Mouse (Mus musculus) liver, postnatal 0 days (tissue): ENCODE measurements around the gene Fam169b. TPM values are rescaled to one million over a fixed set of nuclear protein-coding genes. Genes with fewer than 3 reads are reported as not detected.
"Not testable (repeated sequence)": the region's sequence is repeated elsewhere in the genome, so short reads cannot be mapped to it uniquely, and the experiment has no call there.

ENCODE experiments used
- ATAC-seq: fragments of 200-750 bp; cut with Nextera tagmentation; 2 replicates; pipeline ENCODE4 v1.8.0; 2017; ENCODE audit warnings: mild to moderate bottlenecking, moderate library complexity
- DNase-seq: peaks from one replicate; pipeline ENCODE4 v3.0.0-alpha.2; 2016
- H3K27ac ChIP-seq: fragments of 300-500 bp; sonication (generic); 2 replicates; pipeline ENCODE4 v1.5.1; 2014; ENCODE audit warnings: antibody characterized with exemption, moderate library complexity, mild to moderate bottlenecking, low read depth
- H3K27me3 ChIP-seq: fragments of 300-500 bp; sonication (generic); 2 replicates; pipeline ENCODE4 v1.6.1; 2014; ENCODE audit warnings: low read length, control low read depth, mixed read lengths; ENCODE audit not compliant: insufficient read depth
- H3K36me3 ChIP-seq: fragments of 300-500 bp; sonication (generic); replicated peaks from 2 replicates; pipeline ENCODE4 v1.6.1; 2014; ENCODE audit warnings: mild to moderate bottlenecking, control low read depth, low read length, moderate library complexity, mixed read lengths; ENCODE audit not compliant: insufficient read depth
- H3K4me1 ChIP-seq: fragments of 300-500 bp; sonication (generic); 2 replicates; pipeline ENCODE4 v1.6.1; 2014; ENCODE audit warnings: antibody characterized with exemption, mild to moderate bottlenecking, control low read depth; ENCODE audit not compliant: insufficient read depth
- H3K4me2 ChIP-seq: fragments of 300-500 bp; sonication (generic); 2 replicates; pipeline ENCODE4 v1.6.1; 2014; ENCODE audit warnings: low read depth, mild to moderate bottlenecking, low read length, moderate library complexity, mixed read lengths
- H3K4me3 ChIP-seq: fragments of 300-500 bp; sonication (generic); 2 replicates; pipeline ENCODE4 v1.5.1; 2014; ENCODE audit warnings: low read depth, low read length
- H3K9ac ChIP-seq: fragments of 300-500 bp; sonication (generic); replicated peaks from 2 replicates; pipeline ENCODE4 v1.6.1; 2014; ENCODE audit warnings: mild to moderate bottlenecking, moderate library complexity
- H3K9me3 ChIP-seq: fragments of 300-500 bp; sonication (generic); 2 replicates; pipeline ENCODE4 v1.6.1; 2016; ENCODE audit warnings: mild to moderate bottlenecking, control low read depth, low read length, mixed read lengths
- CTCF ChIP-seq: sonication (generic); IDR thresholded peaks from 2 replicates; pipeline ENCODE4 v1.5.1; 2016; ENCODE audit warnings: antibody characterized with exemption, low read depth
- EP300 ChIP-seq: IDR thresholded peaks from 2 replicates; pipeline ENCODE4 v1.6.1; 2016; ENCODE audit warnings: antibody characterized with exemption, low read depth, mild to moderate bottlenecking
- WGBS: fragments of 180-500 bp; shearing (Covaris S2); extraction: QIAGEN DNeasy Blood & Tissue Kit; methylation state at CpG from one replicate; pipeline ENCODE4 v1.1.7; 2014; ENCODE audit not compliant: insufficient replicate concordance; 5-methylcytosine and 5-hydroxymethylcytosine counted together
- polyA plus RNA-seq: library from polyadenylated mRNA; unstranded; fragments of >200 nt; fragmentation: Nextera tagmentation; extraction: Ambion mirVana; gene quantifications from 2 replicates; pipeline ENCODE4 v1.2.1, GENCODE M21; 2015

Fam169b gene
- polyA plus RNA-seq, 1 experiment from 2014 or later = 4.5 TPM

- ATAC-seq = no peak
- H3K4me1 ChIP-seq = peaks cover 28% of the 10 kb centered on the region
- no peaks in the 10 kb centered on the region for H3K36me3 ChIP-seq
- H3K9ac ChIP-seq = no peak overlapping the region
- WGBS = 86% methylated on average over 19 of the region's 19 CpGs
- H3K27me3 ChIP-seq = no peaks in the 10 kb centered on the region
- no peak overlapping the region for H3K4me3 ChIP-seq
- no peak for TF ChIP-seq EP300
- TF ChIP-seq CTCF = no peak
- no peaks in the 10 kb centered on the region for H3K9me3 ChIP-seq
- no peak overlapping the region for H3K4me2 ChIP-seq
- no peak for DNase-seq
- H3K27ac ChIP-seq = no peak overlapping the region
These were observed 6.8 kb downstream of the Fam169b start for GRCm38 (mm10) chr7:68280352-68280869.

GRCm38 (mm10) chr7:68281341-68281740 is 7.7 kb downstream of the Fam169b start:
- no peaks in the 10 kb centered on the region for H3K27me3 ChIP-seq
- TF ChIP-seq CTCF = no peak
- no peak for TF ChIP-seq EP300
- WGBS = 57% methylated on average over 5 of the region's 5 CpGs
- H3K9ac ChIP-seq = no peak overlapping the region; the same call in 1 of the 2 replicates
- peaks cover 35% of the 10 kb centered on the region for H3K4me1 ChIP-seq
- no peaks in the 10 kb centered on the region for H3K36me3 ChIP-seq
- ATAC-seq (no peak), DNase-seq (no peak)
- H3K9me3 ChIP-seq = no peaks in the 10 kb centered on the region
- H3K27ac ChIP-seq = no peak overlapping the region
- H3K4me3 ChIP-seq = no peak overlapping the region
- no peak overlapping the region for H3K4me2 ChIP-seq

- ATAC-seq (peak; percentile 61), DNase-seq (peak; percentile 26)
- Histone ChIP-seq H3K4me3 (no peak overlapping the region), H3K4me2 (peak overlapping the region; percentile 46), H3K27ac (peak overlapping the region; percentile 77), H3K9me3 (no peaks in the 10 kb centered on the region), H3K9ac (no peak overlapping the region), H3K36me3 (no peaks in the 10 kb centered on the region), H3K27me3 (no peaks in the 10 kb centered on the region), H3K4me1 (peaks cover 36% of the 10 kb centered on the region)
- WGBS = 48% methylated on average over 22 of the region's 22 CpGs
- TF ChIP-seq CTCF (no peak), EP300 (no peak)
These were observed 8.9 kb downstream of the Fam169b start for GRCm38 (mm10) chr7:68282304-68283132.

GRCm38 (mm10) chr7:68283133-68283520 is 9.5 kb downstream of the Fam169b start:
- not testable (repeated sequence) for DNase-seq, H3K4me3 ChIP-seq, H3K27me3 ChIP-seq, H3K9me3 ChIP-seq, H3K36me3 ChIP-seq, H3K9ac ChIP-seq, ATAC-seq
- Histone ChIP-seq H3K27ac (peak overlapping the region; percentile 77), H3K4me1 (peaks cover 36% of the 10 kb centered on the region), H3K4me2 (peak overlapping the region; percentile 46)
- 53% methylated on average over 3 of the region's 4 CpGs for WGBS

- H3K4me1 ChIP-seq = peaks cover 36% of the 10 kb centered on the region
- H3K27ac ChIP-seq = peak overlapping the region; percentile 87; the same call in 1 of the 2 replicates
- H3K9ac ChIP-seq = no peak overlapping the region
- no peak for ATAC-seq
- H3K4me2 ChIP-seq = no peak overlapping the region
- no peak for DNase-seq
- no peaks in the 10 kb centered on the region for H3K36me3 ChIP-seq
- TF ChIP-seq CTCF (no peak), EP300 (peak; percentile 75; the same call in 1 of the 2 replicates)
- 67% methylated on average over 7 of the region's 7 CpGs for WGBS
- no peaks in the 10 kb centered on the region for H3K27me3 ChIP-seq
- no peaks in the 10 kb centered on the region for H3K9me3 ChIP-seq
- no peak overlapping the region for H3K4me3 ChIP-seq
These were observed 10.1 kb downstream of the Fam169b start for GRCm38 (mm10) chr7:68283776-68284175.

- ATAC-seq (peak; percentile 76), DNase-seq (no peak)
- Histone ChIP-seq H3K4me2 (0 out of 2 replicates have a peak overlapping the region, but pooled peaks have one; percentile 3), H3K9ac (no peak overlapping the region), H3K27me3 (no peaks in the 10 kb centered on the region), H3K4me3 (no peak overlapping the region), H3K9me3 (no peaks in the 10 kb centered on the region), H3K36me3 (no peaks in the 10 kb centered on the region), H3K4me1 (peaks cover 36% of the 10 kb centered on the region), H3K27ac (peak overlapping the region; percentile 87)
- 46% methylated on average over 8 of the region's 8 CpGs for WGBS
- TF ChIP-seq EP300 = peak; percentile 72
- TF ChIP-seq CTCF = no peak
These were observed 12.2 kb downstream of the Fam169b start for GRCm38 (mm10) chr7:68285851-68286298.
